Mouse (Mus musculus) cerebellum, adult 9-11 months (tissue): ENCODE measurements around the gene Aplp2.
"Not testable (repeated sequence)": the region's sequence is repeated elsewhere in the genome, so short reads cannot be mapped to it uniquely, and the experiment has no call there.

ENCODE experiments used
- DNase-seq: peaks from one replicate; pipeline ENCODE4 v3.0.0; 2022

The Aplp2 gene

GRCm38 (mm10) chr9:31176379-31177130 lies 35.1 kb downstream of the Aplp2 start:
- peak; percentile 85 for DNase-seq

GRCm38 (mm10) chr9:31175978-31176377 lies 35.6 kb downstream of the Aplp2 start:
- no peak for DNase-seq

- no peak for DNase-seq
Observed at GRCm38 (mm10) chr9:31175346-31175745, 36.3 kb downstream of the Aplp2 start.

GRCm38 (mm10) chr9:31168356-31169093 lies 43.1 kb downstream of the Aplp2 start:
- no peak for DNase-seq

GRCm38 (mm10) chr9:31167305-31167704 lies 44.3 kb downstream of the Aplp2 start:
- DNase-seq, result no peak

- DNase-seq, result not testable (repeated sequence)
Observed at GRCm38 (mm10) chr9:31165505-31165904, 46.1 kb downstream of the Aplp2 start.

GRCm38 (mm10) chr9:31163327-31163726 lies 48.3 kb downstream of the Aplp2 start:
- no peak for DNase-seq

- no peak for DNase-seq
Observed at GRCm38 (mm10) chr9:31162911-31163310, 48.7 kb downstream of the Aplp2 start.

GRCm38 (mm10) chr9:31159910-31160309 lies 51.7 kb downstream of the Aplp2 start:
- DNase-seq, result no peak

GRCm38 (mm10) chr9:31156594-31156993 lies 55.0 kb downstream of the Aplp2 start:
- DNase-seq, result no peak

GRCm38 (mm10) chr9:31151050-31151449 lies 60.6 kb downstream of the Aplp2 start:
- DNase-seq, result no peak

GRCm38 (mm10) chr9:31148135-31148534 lies 63.5 kb downstream of the Aplp2 start:
- no peak for DNase-seq

GRCm38 (mm10) chr9:31145272-31145925 lies 66.2 kb downstream of the Aplp2 start:
- no peak for DNase-seq

GRCm38 (mm10) chr9:31142924-31143323 lies 68.7 kb downstream of the Aplp2 start:
- DNase-seq, result no peak

- no peak for DNase-seq
Observed at GRCm38 (mm10) chr9:31133131-31133530, 78.5 kb downstream of the Aplp2 start.

GRCm38 (mm10) chr9:31131205-31131968 lies 80.2 kb downstream of the Aplp2 start, which contains the start of gene St14:
TSS of gene St14 (minus strand) at chr9:31131853.
- no peak for DNase-seq

- DNase-seq, result no peak
Observed at GRCm38 (mm10) chr9:31130357-31131204, 81.0 kb downstream of the Aplp2 start.

- no peak for DNase-seq
Observed at GRCm38 (mm10) chr9:31129956-31130355, 81.7 kb downstream of the Aplp2 start.

- no peak for DNase-seq
Observed at GRCm38 (mm10) chr9:31127876-31128465, 83.6 kb downstream of the Aplp2 start.

- no peak for DNase-seq
Observed at GRCm38 (mm10) chr9:31126079-31126478, 85.5 kb downstream of the Aplp2 start.

- DNase-seq, result no peak
Observed at GRCm38 (mm10) chr9:31122464-31123030, 89.1 kb downstream of the Aplp2 start.
